Mouse (Mus musculus): ENCODE measurements at regions not wholly inside any gene's neighbourhood (a gene's known extent, or its start where the extent isn't known, plus 50 kb on each side); places are given as distances from the start of the nearest gene placed in this dataset.

GRCm38 (mm10) chr4:31433943-31434342 lies 530.0 kb upstream of the Map3k7 start:
- no peak for TF ChIP-seq GATA1 (IDR thresholded peaks at IDR 0.05; ENCODE audit: borderline replicate concordance, low read length)
- TF ChIP-seq CTCF (IDR thresholded peaks at IDR 0.05; ENCODE audit: low read depth, low read length) = no peak
- TF ChIP-seq POLR2AphosphoS5 (IDR thresholded peaks at IDR 0.05; ENCODE audit: insufficient replicate concordance, low read depth, low read length) = no peak
- no peak for TF ChIP-seq GATA2 (IDR thresholded peaks at IDR 0.05; ENCODE audit: borderline replicate concordance, low read depth, low read length)
- TF ChIP-seq TAL1 (conservative IDR thresholded peaks at IDR 0.05; ENCODE audit: low read depth, low read length) = no peak
